Mouse (Mus musculus): ENCODE measurements around the gene Tmem256. TPM values are rescaled to one million over a fixed set of nuclear protein-coding genes. Genes with fewer than 3 reads are reported as not detected.

Gene Tmem256
- polyA plus RNA-seq, 1 experiment from 2014 or later = 412 TPM

DNA sequence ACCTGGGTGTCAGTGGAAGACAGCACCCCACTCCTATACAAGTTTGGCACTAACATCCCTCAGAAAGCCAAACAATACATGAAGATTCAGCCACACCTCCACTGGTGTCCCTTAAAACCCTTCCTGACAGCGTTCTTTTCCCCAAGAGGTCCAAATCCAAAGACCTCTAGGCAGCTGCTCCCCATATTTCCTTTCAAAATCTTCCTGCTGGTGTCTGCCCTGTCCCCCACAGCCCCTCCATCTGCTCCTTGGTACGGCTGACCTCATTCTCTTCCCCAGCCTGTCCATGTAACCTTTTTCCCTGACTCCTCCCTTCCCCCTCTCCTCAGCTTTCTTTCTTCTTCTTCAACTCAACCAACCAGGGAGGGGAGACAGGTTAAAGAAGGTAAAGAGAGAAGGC, 14.9 kb upstream of the Tmem256 start:
- H3K9me3 ChIP-seq (ENCODE audit: low read length) = no peaks in the 10 kb centered on the region
- no peaks in the 10 kb centered on the region for H3K36me3 ChIP-seq (replicated peaks; ENCODE audit: insufficient read depth, low read length)
- DNase-seq = no peak
- H3K4me3 ChIP-seq (ENCODE audit: low read depth, low read length) = no peak overlapping the region
- ATAC-seq = no peak
- no peak overlapping the region for H3K4me2 ChIP-seq (ENCODE audit: low read depth, low read length)
- TF ChIP-seq CTCF (IDR thresholded peaks at IDR 0.05; ENCODE audit: low read depth) (no peak), EP300 (IDR thresholded peaks at IDR 0.05; ENCODE audit: low read depth) (no peak)
- no peak overlapping the region for H3K9ac ChIP-seq (replicated peaks)
- no peaks in the 10 kb centered on the region for H3K4me1 ChIP-seq (ENCODE audit: insufficient read depth)
- H3K27ac ChIP-seq (ENCODE audit: low read depth) = no peak overlapping the region
- 69% methylated on average over 2 of the region's 2 CpGs for WGBS (ENCODE audit: insufficient replicate concordance)
- H3K27me3 ChIP-seq (ENCODE audit: insufficient read depth, low read length) = no peaks in the 10 kb centered on the region

- Histone ChIP-seq H3K4me2 (ENCODE audit: low read depth, low read length) (no peak overlapping the region), H3K9ac (replicated peaks) (no peak overlapping the region), H3K27me3 (ENCODE audit: insufficient read depth, low read length) (peaks cover 6% of the 10 kb centered on the region; the same call in 1 of the 2 replicates), H3K4me3 (ENCODE audit: low read depth, low read length) (no peak overlapping the region), H3K27ac (ENCODE audit: low read depth) (no peak overlapping the region), H3K9me3 (ENCODE audit: low read length) (no peaks in the 10 kb centered on the region), H3K4me1 (ENCODE audit: insufficient read depth) (peaks cover 6% of the 10 kb centered on the region), H3K36me3 (replicated peaks; ENCODE audit: insufficient read depth, low read length) (0 out of 2 replicates have a peak, but pooled peaks cover 2% of the 10 kb centered on the region)
- TF ChIP-seq CTCF (IDR thresholded peaks at IDR 0.05; ENCODE audit: low read depth) (no peak), EP300 (IDR thresholded peaks at IDR 0.05; ENCODE audit: low read depth) (no peak)
- DNase-seq (no peak), ATAC-seq (no peak)
- WGBS (ENCODE audit: insufficient replicate concordance) = 83% methylated on average over 5 of the region's 5 CpGs
These were observed 9.5 kb upstream of the Tmem256 start for GRCm38 (mm10) chr11:69828832-69829231.

DNA sequence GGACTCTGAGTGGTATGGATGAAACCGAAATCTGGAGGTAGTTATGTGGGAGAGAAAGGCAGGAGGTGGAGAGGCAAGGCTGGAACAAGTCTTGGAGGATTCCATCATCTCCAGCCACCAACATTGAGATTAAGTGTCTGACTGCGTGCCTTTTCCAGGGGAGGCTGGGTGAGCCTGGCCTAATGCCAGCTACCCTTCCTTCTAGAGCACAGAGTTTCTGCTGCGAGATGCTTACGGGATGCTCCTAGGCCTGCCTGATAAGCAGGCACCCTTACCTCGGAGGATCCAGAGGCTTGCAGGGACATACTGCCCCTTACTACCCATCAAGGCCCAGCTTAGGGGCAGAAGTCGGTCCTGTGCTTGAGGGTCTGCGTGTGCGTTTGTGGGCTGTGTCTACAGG, 4.8 kb upstream of the Tmem256 start:
- H3K36me3 ChIP-seq (replicated peaks; ENCODE audit: insufficient read depth, low read length) = 0 out of 2 replicates have a peak, but pooled peaks cover 2% of the 10 kb centered on the region
- H3K27me3 ChIP-seq (ENCODE audit: insufficient read depth, low read length) = peaks cover 39% of the 10 kb centered on the region
- ATAC-seq (no peak), DNase-seq (no peak)
- peak overlapping the region; percentile 62 for H3K9ac ChIP-seq (replicated peaks)
- H3K4me1 ChIP-seq (ENCODE audit: insufficient read depth) = peaks cover 31% of the 10 kb centered on the region
- 43% methylated on average over 8 of the region's 8 CpGs for WGBS (ENCODE audit: insufficient replicate concordance)
- no peak overlapping the region for H3K27ac ChIP-seq (ENCODE audit: low read depth)
- TF ChIP-seq CTCF (IDR thresholded peaks at IDR 0.05; ENCODE audit: low read depth) (no peak), EP300 (IDR thresholded peaks at IDR 0.05; ENCODE audit: low read depth) (no peak)
- H3K9me3 ChIP-seq (ENCODE audit: low read length) = no peaks in the 10 kb centered on the region
- peak overlapping the region; percentile 81 for H3K4me2 ChIP-seq (ENCODE audit: low read depth, low read length)
- H3K4me3 ChIP-seq (ENCODE audit: low read depth, low read length) = peak overlapping the region; percentile 40

- Histone ChIP-seq H3K27ac (ENCODE audit: low read depth) (no peak overlapping the region), H3K4me2 (ENCODE audit: low read depth, low read length) (peak overlapping the region; percentile 81), H3K36me3 (replicated peaks; ENCODE audit: insufficient read depth, low read length) (0 out of 2 replicates have a peak, but pooled peaks cover 2% of the 10 kb centered on the region), H3K4me1 (ENCODE audit: insufficient read depth) (peaks cover 35% of the 10 kb centered on the region), H3K27me3 (ENCODE audit: insufficient read depth, low read length) (peaks cover 39% of the 10 kb centered on the region), H3K9ac (replicated peaks) (peak overlapping the region; percentile 62), H3K4me3 (ENCODE audit: low read depth, low read length) (peak overlapping the region; percentile 40), H3K9me3 (ENCODE audit: low read length) (no peaks in the 10 kb centered on the region)
- 6% methylated on average over 34 of the region's 48 CpGs for WGBS (ENCODE audit: insufficient replicate concordance)
- ATAC-seq = peak; percentile 12
- peak; percentile 74 for DNase-seq
- TF ChIP-seq EP300 (IDR thresholded peaks at IDR 0.05; ENCODE audit: low read depth) (no peak), CTCF (IDR thresholded peaks at IDR 0.05; ENCODE audit: low read depth) (no peak)
These were observed 4.2 kb upstream of the Tmem256 start for GRCm38 (mm10) chr11:69834001-69834549.

- Histone ChIP-seq H3K36me3 (replicated peaks; ENCODE audit: insufficient read depth, low read length) (0 out of 2 replicates have a peak, but pooled peaks cover 4% of the 10 kb centered on the region), H3K27me3 (ENCODE audit: insufficient read depth, low read length) (peaks cover 39% of the 10 kb centered on the region), H3K4me1 (ENCODE audit: insufficient read depth) (peaks cover 46% of the 10 kb centered on the region), H3K4me3 (ENCODE audit: low read depth, low read length) (no peak overlapping the region), H3K9ac (replicated peaks) (no peak overlapping the region), H3K27ac (ENCODE audit: low read depth) (no peak overlapping the region), H3K4me2 (ENCODE audit: low read depth, low read length) (no peak overlapping the region), H3K9me3 (ENCODE audit: low read length) (no peaks in the 10 kb centered on the region)
- ATAC-seq = no peak
- WGBS (ENCODE audit: insufficient replicate concordance) = 28% methylated on average over 9 of the region's 9 CpGs
- TF ChIP-seq EP300 (IDR thresholded peaks at IDR 0.05; ENCODE audit: low read depth) = no peak
- TF ChIP-seq CTCF (IDR thresholded peaks at IDR 0.05; ENCODE audit: low read depth) = no peak
- no peak for DNase-seq
These were observed 2.9 kb upstream of the Tmem256 start for GRCm38 (mm10) chr11:69835326-69835965.

DNA sequence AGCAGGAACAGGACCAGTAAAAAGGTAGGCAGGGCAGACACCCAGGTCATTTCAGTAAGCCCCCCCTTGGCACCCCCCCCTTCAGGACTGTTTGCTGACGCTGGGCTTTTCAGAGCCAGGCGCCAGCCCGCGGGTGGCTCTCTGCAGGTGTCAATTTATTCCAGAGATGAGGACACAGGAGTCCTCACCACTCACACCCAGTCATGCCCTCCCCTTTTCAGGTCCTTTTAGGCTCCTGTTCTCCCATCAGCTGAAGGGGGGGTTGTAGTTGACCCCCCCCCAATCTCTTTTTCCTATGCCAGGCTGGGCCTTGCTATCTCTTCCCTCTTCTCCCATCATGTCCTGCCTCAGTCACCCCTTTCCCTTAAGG, 2.4 kb upstream of the Tmem256 start:
- TF ChIP-seq CTCF (IDR thresholded peaks at IDR 0.05; ENCODE audit: low read depth) = no peak
- TF ChIP-seq EP300 (IDR thresholded peaks at IDR 0.05; ENCODE audit: low read depth) = no peak
- no peak overlapping the region for H3K4me2 ChIP-seq (ENCODE audit: low read depth, low read length)
- WGBS (ENCODE audit: insufficient replicate concordance) = 36% methylated on average over 4 of the region's 4 CpGs
- no peaks in the 10 kb centered on the region for H3K9me3 ChIP-seq (ENCODE audit: low read length)
- H3K9ac ChIP-seq (replicated peaks) = no peak overlapping the region
- DNase-seq = no peak
- ATAC-seq = no peak
- peaks cover 46% of the 10 kb centered on the region for H3K4me1 ChIP-seq (ENCODE audit: insufficient read depth)
- peaks cover 39% of the 10 kb centered on the region for H3K27me3 ChIP-seq (ENCODE audit: insufficient read depth, low read length)
- no peak overlapping the region for H3K27ac ChIP-seq (ENCODE audit: low read depth)
- 0 out of 2 replicates have a peak, but pooled peaks cover 4% of the 10 kb centered on the region for H3K36me3 ChIP-seq (replicated peaks; ENCODE audit: insufficient read depth, low read length)
- no peak overlapping the region for H3K4me3 ChIP-seq (ENCODE audit: low read depth, low read length)

All from liver, postnatal 0 days (tissue).